Mouse (Mus musculus) MEL (cell line): Measurements from ENCODE around the gene Epyc. TPM values are rescaled to one million over a fixed set of nuclear protein-coding genes. Genes with fewer than 3 reads are reported as not detected.
A peak's percentile ranks its signal among the peaks of the same experiment; 100 is the strongest.

ENCODE experiments used
- DNase-seq: peaks from one replicate; pipeline ENCODE4 v3.0.0; 2011; ENCODE audit warnings: low read depth, low spot score
- H3K27ac ChIP-seq: 2 replicates; pipeline ENCODE4 v1.5.1; 2012; ENCODE audit warnings: low read depth, mild to moderate bottlenecking, control low read depth, low read length, moderate library complexity; ENCODE audit not compliant: control insufficient read depth
- H3K27me3 ChIP-seq, 2 experiments: fragments of 150-350 bp in 1 of 2; sonication (generic) in 1 of 2; 2 replicates each; pipeline ENCODE4 v1.6.1; 2012; ENCODE audit warnings: low read length in 2 of 2, mild to moderate bottlenecking in 2 of 2, improper control_type of control experiment in 1 of 2, moderate library complexity in 1 of 2; ENCODE audit not compliant: insufficient read depth in 2 of 2, control insufficient read depth in 1 of 2
- H3K36me3 ChIP-seq, 2 experiments: 2 replicates each; pipeline ENCODE4 v1.6.1; 2012 to 2014; ENCODE audit warnings: low read length in 2 of 2, improper control_type of control experiment in 1 of 2, inconsistent platforms in 1 of 2, mild to moderate bottlenecking in 1 of 2; ENCODE audit not compliant: insufficient read depth in 2 of 2, control insufficient read depth in 1 of 2
- H3K4me1 ChIP-seq, 2 experiments: fragments of 150-350 bp in 1 of 2; sonication (generic) in 1 of 2; 2 replicates each; pipeline ENCODE4 v1.6.1; 2012; ENCODE audit warnings: low read length in 2 of 2, improper control_type of control experiment in 1 of 2, mild to moderate bottlenecking in 1 of 2; ENCODE audit not compliant: insufficient read depth in 2 of 2, control insufficient read depth in 1 of 2
- H3K4me3 ChIP-seq, 2 experiments: fragments of 150-350 bp in 1 of 2; sonication (generic) in 1 of 2; 2 replicates each; pipeline ENCODE4 v1.5.1; 2012; ENCODE audit warnings: low read depth in 2 of 2, low read length in 2 of 2, mild to moderate bottlenecking in 2 of 2, moderate library complexity in 2 of 2, control low read depth in 1 of 2, improper control_type of control experiment in 1 of 2; ENCODE audit not compliant: control insufficient read depth in 1 of 2, insufficient read depth in 1 of 2
- H3K79me2 ChIP-seq: 2 replicates; pipeline ENCODE4 v1.6.1; 2012; ENCODE audit warnings: mild to moderate bottlenecking, low read length, moderate library complexity; ENCODE audit not compliant: control insufficient read depth, poor library complexity, insufficient read depth
- H3K9ac ChIP-seq: 2 replicates; pipeline ENCODE4 v1.6.1; 2012; ENCODE audit warnings: low read depth, mild to moderate bottlenecking, control low read depth, low read length, moderate library complexity; ENCODE audit not compliant: control insufficient read depth, poor library complexity, severe bottlenecking
- H3K9me3 ChIP-seq: fragments of 150-350 bp; sonication (generic); replicated peaks from 2 replicates; pipeline ENCODE4 v1.6.1; 2012; ENCODE audit warnings: mild to moderate bottlenecking, low read length, improper control_type of control experiment, moderate library complexity; ENCODE audit not compliant: insufficient read depth
- CHD1 ChIP-seq: IDR thresholded peaks from 2 replicates; pipeline ENCODE4 v1.6.1; 2012; ENCODE audit warnings: low read depth, mild to moderate bottlenecking, inconsistent platforms, low read length, improper control_type of control experiment
- CHD2 ChIP-seq: IDR thresholded peaks from 2 replicates; pipeline ENCODE4 v1.6.1; 2011; ENCODE audit warnings: low read length, improper control_type of control experiment
- CTCF ChIP-seq, 3 experiments: IDR thresholded peaks in 2 of 3; conservative IDR thresholded peaks in 1 of 3; 2 replicates each; pipeline ENCODE4 v1.5.1; 2011 to 2012; ENCODE audit warnings: low read length in 3 of 3, low read depth in 2 of 3, mild to moderate bottlenecking in 2 of 3, improper control_type of control experiment in 1 of 3, inconsistent platforms in 1 of 3, mixed read lengths in 1 of 3, moderate library complexity in 1 of 3; ENCODE audit not compliant: control insufficient read depth in 1 of 3, insufficient read depth in 1 of 3, poor library complexity in 1 of 3, severe bottlenecking in 1 of 3
- E2F4 ChIP-seq: IDR thresholded peaks from 2 replicates; pipeline ENCODE4 v1.6.1; 2011; ENCODE audit warnings: low read depth, low read length, improper control_type of control experiment, borderline replicate concordance
- ELF1 ChIP-seq: IDR thresholded peaks from 2 replicates; pipeline ENCODE4 v1.6.1; 2014; ENCODE audit warnings: low read depth, mild to moderate bottlenecking, inconsistent platforms, low read length, improper control_type of control experiment, moderate library complexity
- EP300 ChIP-seq, 2 experiments: IDR thresholded peaks; 2 replicates each; pipeline ENCODE4 v1.6.1; 2011; ENCODE audit warnings: improper control_type of control experiment in 2 of 2, low read length in 2 of 2, low read depth in 1 of 2, mild to moderate bottlenecking in 1 of 2
- ETS1 ChIP-seq: IDR thresholded peaks from 2 replicates; pipeline ENCODE4 v1.6.1; 2012; ENCODE audit warnings: low read depth, mild to moderate bottlenecking, inconsistent platforms, low read length, improper control_type of control experiment, moderate library complexity
- JUND ChIP-seq: IDR thresholded peaks from 2 replicates; pipeline ENCODE4 v1.6.1; 2011; ENCODE audit warnings: low read depth, mild to moderate bottlenecking, improper control_type of control experiment, low read length
- KAT2A ChIP-seq: conservative IDR thresholded peaks from 2 replicates; pipeline ENCODE4 v1.6.1; 2012; ENCODE audit warnings: low read depth, low read length, improper control_type of control experiment, inconsistent platforms
- MAFK ChIP-seq: IDR thresholded peaks from 2 replicates; pipeline ENCODE4 v1.6.1; 2011; ENCODE audit warnings: low read depth, mild to moderate bottlenecking, low read length, improper control_type of control experiment, borderline replicate concordance
- MAX ChIP-seq: IDR thresholded peaks from 2 replicates; pipeline ENCODE4 v1.6.1; 2011; ENCODE audit warnings: low read length, improper control_type of control experiment
- MAZ ChIP-seq: IDR thresholded peaks from 2 replicates; pipeline ENCODE4 v1.6.1; 2012; ENCODE audit warnings: low read depth, mild to moderate bottlenecking, inconsistent platforms, low read length, improper control_type of control experiment
- MEF2A ChIP-seq: IDR thresholded peaks from 2 replicates; pipeline ENCODE4 v1.6.1; 2014; ENCODE audit warnings: low read depth, mild to moderate bottlenecking, inconsistent platforms, low read length, improper control_type of control experiment; ENCODE audit not compliant: poor library complexity, insufficient replicate concordance, severe bottlenecking; ENCODE audit errors: extremely low read depth
- MXI1 ChIP-seq: IDR thresholded peaks from 2 replicates; pipeline ENCODE4 v1.6.1; 2011; ENCODE audit warnings: mild to moderate bottlenecking, low read depth, low read length, improper control_type of control experiment
- MYB ChIP-seq: IDR thresholded peaks from 2 replicates; pipeline ENCODE4 v1.6.1; 2011; ENCODE audit warnings: mild to moderate bottlenecking, low read depth, low read length, improper control_type of control experiment
- NELFE ChIP-seq: IDR thresholded peaks from 2 replicates; pipeline ENCODE4 v1.6.1; 2011; ENCODE audit warnings: low read depth, low read length, improper control_type of control experiment
- NRF1 ChIP-seq: IDR thresholded peaks from 2 replicates; pipeline ENCODE4 v1.6.1; 2014; ENCODE audit warnings: low read depth, mild to moderate bottlenecking, inconsistent platforms, low read length, improper control_type of control experiment, moderate library complexity; ENCODE audit not compliant: poor library complexity, insufficient read depth, severe bottlenecking
- POLR2A ChIP-seq, 2 experiments: IDR thresholded peaks; 2 replicates each; pipeline ENCODE4 v1.6.1; 2011 to 2012; ENCODE audit warnings: low read length in 2 of 2, mild to moderate bottlenecking in 2 of 2, control low read depth in 1 of 2, improper control_type of control experiment in 1 of 2, low read depth in 1 of 2, moderate library complexity in 1 of 2; ENCODE audit not compliant: control insufficient read depth in 1 of 2, insufficient read depth in 1 of 2, poor library complexity in 1 of 2
- POLR2AphosphoS2 ChIP-seq: IDR thresholded peaks from 2 replicates; pipeline ENCODE4 v1.6.1; 2011; ENCODE audit warnings: low read length, improper control_type of control experiment
- RAD21 ChIP-seq: IDR thresholded peaks from 2 replicates; pipeline ENCODE4 v1.6.1; 2011; ENCODE audit warnings: mild to moderate bottlenecking, low read depth, low read length, improper control_type of control experiment
- RCOR1 ChIP-seq: IDR thresholded peaks from 2 replicates; pipeline ENCODE4 v1.6.1; 2012; ENCODE audit warnings: low read depth, mild to moderate bottlenecking, inconsistent platforms, low read length, improper control_type of control experiment
- SIN3A ChIP-seq: IDR thresholded peaks from 2 replicates; pipeline ENCODE4 v1.6.1; 2012; ENCODE audit warnings: low read length, improper control_type of control experiment, inconsistent platforms
- SMC3 ChIP-seq: IDR thresholded peaks from 2 replicates; pipeline ENCODE4 v1.6.1; 2011; ENCODE audit warnings: low read depth, low read length, improper control_type of control experiment
- TAL1 ChIP-seq: IDR thresholded peaks from 2 replicates; pipeline ENCODE4 v1.6.1; 2012; ENCODE audit warnings: mild to moderate bottlenecking, inconsistent platforms, low read length, moderate library complexity, mixed read lengths
- TBP ChIP-seq: IDR thresholded peaks from 2 replicates; pipeline ENCODE4 v1.8.0; 2011; ENCODE audit warnings: low read depth, low read length, improper control_type of control experiment
- TCF12 ChIP-seq: IDR thresholded peaks from 2 replicates; pipeline ENCODE4 v1.6.1; 2014; ENCODE audit warnings: low read depth, mild to moderate bottlenecking, inconsistent platforms, low read length, improper control_type of control experiment, moderate library complexity
- UBTF ChIP-seq: IDR thresholded peaks from 2 replicates; pipeline ENCODE4 v1.6.1; 2012; ENCODE audit warnings: low read depth, mild to moderate bottlenecking, inconsistent platforms, low read length, improper control_type of control experiment, moderate library complexity, borderline replicate concordance; ENCODE audit not compliant: insufficient read depth
- USF1 ChIP-seq: IDR thresholded peaks from 2 replicates; pipeline ENCODE4 v1.6.1; 2014; ENCODE audit warnings: low read depth, mild to moderate bottlenecking, inconsistent platforms, low read length, improper control_type of control experiment, moderate library complexity
- ZC3H11A ChIP-seq: IDR thresholded peaks from 2 replicates; pipeline ENCODE4 v1.6.1; 2012; ENCODE audit warnings: low read depth, mild to moderate bottlenecking, inconsistent platforms, low read length, improper control_type of control experiment
- ZMIZ1 ChIP-seq: IDR thresholded peaks from 2 replicates; pipeline ENCODE4 v1.6.1; 2012; ENCODE audit warnings: low read depth, mild to moderate bottlenecking, inconsistent platforms, low read length, improper control_type of control experiment, moderate library complexity
- ZNF384 ChIP-seq: IDR thresholded peaks from 2 replicates; pipeline ENCODE4 v1.6.1; 2012; ENCODE audit warnings: low read depth, mild to moderate bottlenecking, inconsistent platforms, low read length, improper control_type of control experiment
- polyA plus RNA-seq, 2 experiments: library from polyadenylated mRNA; stranded (reverse) in 1 of 2; unstranded in 1 of 2; fragments of >175 nt in 1 of 2; fragments of >200 nt in 1 of 2; gene quantifications; 2 replicates each; pipeline versions ENCODE4 v1.2.1 to v1.2.4; 2012; ENCODE audit warnings: low replicate concordance in 2 of 2, low read depth in 1 of 2; ENCODE audit not compliant: insufficient read length in 2 of 2, insufficient read depth in 1 of 2, missing spikeins in 1 of 2
- total RNA-seq: library from RNA; depleted of rRNA; stranded (reverse); fragments of 300-350 nt; gene quantifications from 2 replicates; pipeline ENCODE4 v1.2.3, GENCODE M21; 2012

Epyc gene
- total and polyA plus RNA-seq, 3 experiments: not detected

GRCm38 (mm10) chr10:97702321-97702720 lies 58.5 kb downstream of the Epyc start:
- no peak for DNase-seq
- no peak overlapping the region for H3K9ac ChIP-seq
- no peaks in the 10 kb centered on the region for H3K9me3 ChIP-seq
- no peak overlapping the region for H3K4me3 ChIP-seq
- H3K4me1 ChIP-seq: no peaks in the 10 kb centered on the region
- no peaks in the 10 kb centered on the region for H3K79me2 ChIP-seq
- no peaks in the 10 kb centered on the region for H3K36me3 ChIP-seq
- no peak for TF ChIP-seq E2F4
- no peak for TF ChIP-seq TBP
- no peak for TF ChIP-seq KAT2A
- TF ChIP-seq JUND: no peak
- H3K27ac ChIP-seq: no peak overlapping the region
- H3K27me3 ChIP-seq: no peaks in the 10 kb centered on the region

GRCm38 (mm10) chr10:97704562-97704961 lies 60.7 kb downstream of the Epyc start:
- Histone ChIP-seq H3K9me3 (no peaks in the 10 kb centered on the region), H3K9ac (no peak overlapping the region), H3K4me3 (no peak overlapping the region), H3K4me1 (no peaks in the 10 kb centered on the region), H3K79me2 (no peaks in the 10 kb centered on the region), H3K27ac (no peak overlapping the region), H3K27me3 (no peaks in the 10 kb centered on the region), H3K36me3 (no peaks in the 10 kb centered on the region)
- DNase-seq: peak; percentile 51
- TF ChIP-seq MEF2A: no peak
- no peak for TF ChIP-seq MAZ
- TF ChIP-seq SMC3: peak; percentile 82
- TF ChIP-seq CHD2: no peak
- TF ChIP-seq CHD1: no peak
- TF ChIP-seq KAT2A: no peak
- TF ChIP-seq MAFK: no peak
- TF ChIP-seq NELFE: no peak
- no peak for TF ChIP-seq MAX
- no peak for TF ChIP-seq TAL1
- no peak for TF ChIP-seq MYB
- TF ChIP-seq MXI1: no peak
- peak in 2 of 3 experiments; percentile 30 to 77; a peak in 3 of 6 replicates for TF ChIP-seq CTCF (IDR thresholded peaks at IDR 0.05 in 2 of 3, conservative IDR thresholded peaks at IDR 0.05 in 1 of 3; ENCODE audit: control insufficient read depth in 1 of 3, insufficient read depth in 1 of 3, low read depth in 2 of 3, low read length in 3 of 3, poor library complexity in 1 of 3, severe bottlenecking in 1 of 3)
- no peak for TF ChIP-seq ZNF384
- TF ChIP-seq UBTF: no peak
- TF ChIP-seq SIN3A: no peak
- no peak for TF ChIP-seq POLR2A (IDR thresholded peaks at IDR 0.05; ENCODE audit: control insufficient read depth in 1 of 2, insufficient read depth in 1 of 2, low read depth in 1 of 2, low read length in 2 of 2, poor library complexity in 1 of 2)
- peak; percentile 72 for TF ChIP-seq RAD21
- TF ChIP-seq E2F4: no peak
- TF ChIP-seq POLR2AphosphoS2: no peak
- TF ChIP-seq TBP: no peak
- no peak for TF ChIP-seq ETS1
- no peak for TF ChIP-seq EP300 (IDR thresholded peaks at IDR 0.05; ENCODE audit: low read depth in 1 of 2, low read length in 2 of 2)
- no peak for TF ChIP-seq USF1
- TF ChIP-seq NRF1: no peak
- no peak for TF ChIP-seq ZMIZ1
- TF ChIP-seq ZC3H11A: peak; percentile 62; the same call in 1 of the 2 replicates
- no peak for TF ChIP-seq RCOR1
- no peak for TF ChIP-seq ELF1
- TF ChIP-seq TCF12: no peak
